Mouse (Mus musculus): ENCODE results near the gene Tceanc. TPM values are rescaled to one million over a fixed set of nuclear protein-coding genes. Genes with fewer than 3 reads are reported as not detected.

The Tceanc gene
- 12.6 and 13.7 TPM in 2 replicates for polyA plus RNA-seq (2016; fragmentation: Nextera tagmentation; extraction: Ambion mirVana)

DNA sequence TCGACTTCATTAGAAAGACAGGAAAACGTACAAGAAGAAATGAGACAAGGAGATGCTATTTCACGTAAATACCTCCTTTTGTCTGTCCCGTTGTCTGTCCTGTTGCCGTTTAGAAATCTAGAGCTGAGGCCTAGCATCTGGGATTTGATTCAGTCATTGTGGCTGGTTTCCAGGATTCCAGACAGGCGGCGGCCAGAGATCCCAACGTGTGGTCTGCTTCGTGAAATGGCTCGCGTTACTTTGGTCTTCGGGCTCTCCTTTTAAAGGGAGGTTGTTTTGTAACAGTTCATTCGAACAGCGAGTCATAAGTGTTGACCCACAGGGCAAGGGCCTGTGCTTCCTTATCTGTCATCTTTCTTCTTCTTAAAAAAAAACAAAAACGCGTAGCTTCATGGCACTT is at the start of gene Tceanc:
Gene Tceanc (minus strand): TSS at position 223 of the 400 bp plus-strand sequence.
- Histone ChIP-seq H3K4me2 (replicated peaks) (no peak within 1 kb of the TSS), H3K9ac (no peak within 1 kb of the TSS), H3K4me1 (no peaks in the 10 kb centered on the region), H3K27ac (no peak within 1 kb of the TSS), H3K9me3 (replicated peaks) (no peaks in the 10 kb centered on the region), H3K27me3 (peaks cover 13% of the 10 kb centered on the region; the same call in 1 of the 2 replicates), H3K4me3 (no peak within 1 kb of the TSS), H3K36me3 (no peaks in the 10 kb centered on the region)
- no peak for ATAC-seq (ENCODE audit: low FRiP score)
- 68% methylated on average over 16 of the region's 16 CpGs for WGBS

DNA sequence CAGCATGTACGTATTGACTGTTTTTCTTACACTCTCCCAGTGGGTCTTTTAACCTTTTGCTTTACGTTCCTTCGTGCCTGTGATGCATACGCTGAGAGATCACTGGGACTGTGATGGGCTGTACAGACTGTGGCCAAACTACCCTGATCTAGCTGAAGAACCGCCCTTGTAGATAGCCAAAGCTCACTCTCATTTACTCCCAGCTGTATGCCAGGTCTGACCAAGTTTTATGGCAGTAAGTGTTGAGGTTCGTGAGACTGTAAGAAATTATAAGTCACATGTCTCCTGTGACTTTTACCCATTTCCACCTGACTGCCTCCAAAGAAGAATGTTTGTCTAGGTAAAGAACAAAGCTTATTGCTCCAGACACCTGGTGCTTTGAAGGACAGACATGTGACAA is 47.6 kb upstream of the Tceanc start:
- Histone ChIP-seq H3K4me2 (replicated peaks) (no peak overlapping the region), H3K9me3 (replicated peaks) (no peaks in the 10 kb centered on the region), H3K27ac (no peak overlapping the region), H3K4me3 (no peak overlapping the region), H3K4me1 (no peaks in the 10 kb centered on the region), H3K36me3 (no peaks in the 10 kb centered on the region), H3K27me3 (peaks cover 9% of the 10 kb centered on the region; the same call in 1 of the 2 replicates), H3K9ac (no peak overlapping the region)
- ATAC-seq (ENCODE audit: low FRiP score), result no peak
- WGBS, result 90% methylated on average over 6 of the region's 6 CpGs

DNA sequence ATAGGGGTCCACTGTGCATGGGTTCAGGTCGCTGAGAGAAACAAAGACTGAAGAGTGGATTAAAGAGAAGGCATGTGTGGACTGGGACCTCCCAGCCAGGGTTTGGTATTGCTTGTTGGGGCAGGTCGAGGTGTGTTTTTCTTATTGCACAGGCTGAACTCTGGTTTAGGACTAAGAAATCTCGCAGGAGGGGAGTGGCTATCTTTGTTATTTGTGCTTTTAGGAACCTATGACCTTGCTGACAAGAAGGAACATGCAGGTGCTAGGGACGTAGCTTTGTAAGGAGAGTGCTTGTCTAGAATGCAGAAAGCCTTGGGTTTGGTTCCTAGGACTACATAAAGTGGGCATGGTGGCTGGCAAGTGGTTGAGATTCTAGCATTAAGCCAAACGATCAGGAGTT is 47.0 kb upstream of the Tceanc start:
- Histone ChIP-seq H3K9ac (no peak overlapping the region), H3K4me2 (replicated peaks) (no peak overlapping the region), H3K36me3 (no peaks in the 10 kb centered on the region), H3K9me3 (replicated peaks) (no peaks in the 10 kb centered on the region), H3K4me3 (no peak overlapping the region), H3K27me3 (peaks cover 9% of the 10 kb centered on the region; the same call in 1 of the 2 replicates), H3K4me1 (no peaks in the 10 kb centered on the region), H3K27ac (no peak overlapping the region)
- ATAC-seq (ENCODE audit: low FRiP score), result no peak
- WGBS, result 66% methylated on average over 5 of the region's 5 CpGs

DNA sequence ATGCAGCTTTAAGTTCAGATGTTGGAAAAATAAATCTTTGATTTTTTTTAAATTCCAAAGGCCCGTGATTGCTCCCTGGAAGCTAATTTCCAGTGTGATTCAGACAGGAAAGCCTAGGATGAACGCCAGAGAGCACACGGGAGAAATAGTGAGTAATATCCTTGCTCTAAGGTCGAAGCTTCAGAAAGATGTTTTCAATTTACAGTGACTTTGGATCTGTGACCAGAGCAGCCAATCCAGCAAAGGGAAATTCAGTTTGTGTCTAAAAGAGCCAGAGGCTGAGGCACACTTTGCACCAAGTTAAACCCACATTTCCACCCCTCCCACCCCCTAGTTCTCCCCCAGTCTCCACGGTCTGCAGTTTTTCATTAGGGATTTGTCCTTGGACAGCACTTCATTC is 46.5 kb upstream of the Tceanc start:
- no peaks in the 10 kb centered on the region for H3K36me3 ChIP-seq
- peaks cover 9% of the 10 kb centered on the region; the same call in 1 of the 2 replicates for H3K27me3 ChIP-seq
- ATAC-seq (ENCODE audit: low FRiP score), result no peak
- H3K4me1 ChIP-seq, result no peaks in the 10 kb centered on the region
- no peak overlapping the region for H3K9ac ChIP-seq
- WGBS, result 71% methylated on average over 5 of the region's 5 CpGs
- no peaks in the 10 kb centered on the region for H3K9me3 ChIP-seq (replicated peaks)
- H3K27ac ChIP-seq, result no peak overlapping the region
- H3K4me3 ChIP-seq, result no peak overlapping the region
- no peak overlapping the region for H3K4me2 ChIP-seq (replicated peaks)

DNA sequence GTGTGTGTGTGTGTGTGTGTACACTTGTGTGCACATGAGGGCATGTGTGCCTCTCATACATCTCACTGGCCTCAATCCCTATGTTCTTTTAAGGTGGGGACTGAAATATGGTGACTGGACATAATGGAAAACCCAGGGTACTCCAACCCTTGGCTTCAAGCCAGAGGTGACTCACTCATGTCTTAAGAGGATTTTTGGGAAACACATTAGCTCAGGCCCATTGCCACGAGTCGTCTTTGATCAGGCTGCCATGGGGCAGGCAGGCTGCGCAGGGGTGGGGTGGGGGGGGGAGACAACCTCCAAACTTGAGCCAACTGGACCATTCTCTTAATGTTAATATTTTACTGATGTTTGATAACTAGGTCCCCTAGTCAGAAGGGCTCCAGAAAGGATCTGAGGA is 41.0 kb upstream of the Tceanc start:
- no peak for ATAC-seq (ENCODE audit: low FRiP score)

DNA sequence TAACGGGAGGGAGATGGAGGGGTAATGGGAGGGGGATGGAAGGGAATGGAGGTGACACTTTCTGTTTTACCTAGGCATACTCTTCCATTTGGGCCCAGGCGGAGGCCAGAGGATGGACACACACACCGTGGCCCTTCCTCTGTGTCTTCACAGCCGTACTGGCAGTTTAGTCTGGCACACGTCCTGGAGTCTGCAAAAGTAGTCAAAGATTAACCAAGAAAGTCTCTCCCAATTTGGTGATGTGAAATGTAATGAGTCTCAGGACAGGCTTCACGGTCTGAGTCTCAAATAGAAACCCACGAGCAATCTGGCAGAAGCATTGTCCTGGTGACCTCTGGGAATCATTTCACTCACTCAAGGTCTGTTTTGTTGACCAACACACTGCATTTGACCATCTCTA is 34.0 kb upstream of the Tceanc start:
- Histone ChIP-seq H3K9me3 (replicated peaks) (no peaks in the 10 kb centered on the region), H3K4me3 (no peak overlapping the region), H3K36me3 (no peaks in the 10 kb centered on the region), H3K27ac (no peak overlapping the region), H3K4me2 (replicated peaks) (no peak overlapping the region), H3K9ac (no peak overlapping the region), H3K27me3 (peaks cover 12% of the 10 kb centered on the region), H3K4me1 (no peaks in the 10 kb centered on the region)
- no peak for ATAC-seq (ENCODE audit: low FRiP score)
- 84% methylated on average over 7 of the region's 7 CpGs for WGBS

More for the DNA sequence above, 41.0 kb upstream of the Tceanc start:
- Histone ChIP-seq H3K4me3 (no peak overlapping the region), H3K9me3 (replicated peaks) (no peaks in the 10 kb centered on the region), H3K27ac (no peak overlapping the region), H3K27me3 (peaks cover 7% of the 10 kb centered on the region; the same call in 1 of the 2 replicates), H3K9ac (no peak overlapping the region), H3K4me2 (replicated peaks) (no peak overlapping the region), H3K36me3 (no peaks in the 10 kb centered on the region), H3K4me1 (no peaks in the 10 kb centered on the region)
- 78% methylated on average over 3 of the region's 3 CpGs for WGBS

DNA sequence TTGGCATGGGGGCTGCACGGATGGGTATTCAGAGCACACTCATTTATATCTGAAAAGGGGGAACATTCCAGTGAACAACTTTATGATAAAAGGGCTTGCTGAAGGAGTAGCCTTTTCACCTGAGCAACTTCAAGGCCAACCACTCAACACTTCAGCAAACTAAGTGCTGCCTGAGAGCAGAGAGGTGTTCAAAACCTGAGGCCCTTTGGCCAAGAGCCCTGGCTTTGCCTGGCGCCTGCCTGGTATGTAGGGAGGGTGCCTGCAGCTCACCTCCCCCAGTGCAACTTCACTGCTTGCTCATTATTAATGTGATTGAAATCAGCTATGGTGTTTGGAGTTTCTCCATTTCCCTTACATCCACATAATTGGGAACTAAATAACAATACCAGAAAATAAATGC is 28.1 kb upstream of the Tceanc start:
- Histone ChIP-seq H3K9me3 (replicated peaks) (no peaks in the 10 kb centered on the region), H3K27ac (no peak overlapping the region), H3K27me3 (peaks cover 11% of the 10 kb centered on the region), H3K36me3 (no peaks in the 10 kb centered on the region), H3K4me1 (no peaks in the 10 kb centered on the region), H3K4me2 (replicated peaks) (no peak overlapping the region), H3K4me3 (no peak overlapping the region), H3K9ac (no peak overlapping the region)
- 90% methylated on average over 2 of the region's 2 CpGs for WGBS
- ATAC-seq (ENCODE audit: low FRiP score), result no peak

DNA sequence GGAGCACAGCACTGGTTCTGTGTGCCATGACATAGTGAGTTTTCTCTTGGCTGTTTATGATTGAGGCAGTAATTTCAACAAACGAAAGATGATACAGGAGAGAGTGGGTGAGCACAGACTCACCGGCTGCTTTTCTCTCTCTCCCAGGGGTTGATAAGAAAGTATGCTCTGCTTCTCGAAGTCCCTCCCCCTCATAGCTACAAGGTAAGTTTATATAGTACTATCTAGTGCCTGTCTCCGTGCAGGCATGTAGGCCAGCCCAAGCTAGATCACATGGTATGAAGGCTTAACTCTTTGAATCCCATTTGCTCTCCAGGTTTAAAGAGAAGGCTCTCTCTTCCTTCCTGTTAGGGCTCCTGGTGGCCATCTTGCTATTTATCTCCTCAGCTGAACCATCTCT is 16.8 kb upstream of the Tceanc start:
- H3K4me2 ChIP-seq (replicated peaks), result no peak overlapping the region
- 70% methylated on average over 4 of the region's 4 CpGs for WGBS
- ATAC-seq (ENCODE audit: low FRiP score), result no peak
- no peak overlapping the region for H3K4me3 ChIP-seq
- no peaks in the 10 kb centered on the region for H3K36me3 ChIP-seq
- peaks cover 10% of the 10 kb centered on the region for H3K27me3 ChIP-seq
- no peaks in the 10 kb centered on the region for H3K9me3 ChIP-seq (replicated peaks)
- no peak overlapping the region for H3K9ac ChIP-seq
- H3K27ac ChIP-seq, result no peak overlapping the region
- no peaks in the 10 kb centered on the region for H3K4me1 ChIP-seq

DNA sequence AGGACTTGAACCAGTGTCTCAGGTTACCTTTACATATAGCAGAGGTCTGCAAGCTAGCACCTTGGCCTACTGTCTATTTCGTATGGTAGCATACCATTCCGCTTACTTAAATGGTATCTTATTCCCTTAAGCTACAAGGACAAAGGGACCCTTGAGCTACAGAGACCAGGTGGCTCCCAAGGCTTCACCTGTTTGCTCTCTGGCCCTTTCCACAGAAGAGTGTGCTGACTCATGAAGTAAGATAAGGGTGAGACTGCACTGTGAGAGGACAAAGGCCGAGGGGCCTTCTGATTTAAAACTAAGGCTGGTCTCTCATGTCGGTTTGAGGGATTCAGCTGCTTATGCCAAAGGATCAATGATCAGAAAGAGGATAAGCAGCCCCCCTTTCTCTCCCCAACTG is 15.1 kb upstream of the Tceanc start:
- H3K9ac ChIP-seq, result no peak overlapping the region
- peaks cover 4% of the 10 kb centered on the region; the same call in 1 of the 2 replicates for H3K27me3 ChIP-seq
- H3K4me2 ChIP-seq (replicated peaks), result no peak overlapping the region
- no peaks in the 10 kb centered on the region for H3K4me1 ChIP-seq
- H3K4me3 ChIP-seq, result no peak overlapping the region
- no peak for ATAC-seq (ENCODE audit: low FRiP score)
- H3K9me3 ChIP-seq (replicated peaks), result no peaks in the 10 kb centered on the region
- H3K27ac ChIP-seq, result no peak overlapping the region
- 83% methylated on average over 4 of the region's 4 CpGs for WGBS
- no peaks in the 10 kb centered on the region for H3K36me3 ChIP-seq

DNA sequence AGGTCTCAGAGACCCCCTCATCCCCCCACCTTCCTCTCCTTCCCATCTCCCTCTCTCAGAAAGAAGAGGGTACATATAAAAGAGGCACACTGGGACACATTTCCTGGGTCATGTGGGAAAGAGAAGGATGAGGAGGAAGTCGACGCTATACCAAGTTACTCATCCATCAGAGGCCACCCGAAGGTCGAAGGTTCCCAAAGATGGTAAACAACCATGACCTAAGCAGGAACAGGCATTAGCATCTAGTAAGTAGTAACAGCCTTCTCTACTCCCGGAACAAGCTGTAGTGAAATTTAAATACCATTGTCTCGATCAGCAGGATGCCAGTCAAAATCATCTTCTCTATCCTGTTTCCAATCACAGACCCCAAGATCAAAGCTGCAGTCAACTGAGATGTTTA is 13.3 kb upstream of the Tceanc start:
- 46% methylated on average over 6 of the region's 6 CpGs for WGBS

DNA sequence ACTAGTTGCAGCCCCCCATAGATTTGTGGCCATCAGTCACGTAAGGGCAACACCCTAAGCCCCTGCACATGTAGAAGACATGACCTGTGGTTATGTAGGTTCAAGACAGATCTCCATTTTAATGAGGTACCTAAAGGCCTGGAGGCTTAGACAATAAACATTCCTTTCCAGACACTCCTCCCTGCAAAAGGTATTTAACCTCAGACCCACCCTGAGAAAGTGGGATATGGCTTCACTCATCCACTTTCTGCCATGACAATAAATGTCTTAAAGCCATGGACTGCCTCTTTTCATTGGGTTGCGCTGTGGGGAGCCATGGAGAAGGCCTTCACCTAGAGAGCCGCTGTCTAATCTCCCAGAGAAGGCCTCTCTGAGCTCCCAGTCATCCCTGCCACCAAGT is 9.8 kb upstream of the Tceanc start:
- H3K4me2 ChIP-seq (replicated peaks), result no peak overlapping the region
- H3K4me1 ChIP-seq, result no peaks in the 10 kb centered on the region
- no peaks in the 10 kb centered on the region for H3K36me3 ChIP-seq
- WGBS, result 79% methylated on average over 3 of the region's 3 CpGs
- no peak overlapping the region for H3K4me3 ChIP-seq
- H3K27me3 ChIP-seq, result peaks cover 3% of the 10 kb centered on the region; the same call in 1 of the 2 replicates
- no peaks in the 10 kb centered on the region for H3K9me3 ChIP-seq (replicated peaks)
- H3K9ac ChIP-seq, result no peak overlapping the region
- H3K27ac ChIP-seq, result no peak overlapping the region
- no peak for ATAC-seq (ENCODE audit: low FRiP score)

More for the DNA sequence above, 13.3 kb upstream of the Tceanc start:
- Histone ChIP-seq H3K27me3 (peaks cover 3% of the 10 kb centered on the region; the same call in 1 of the 2 replicates), H3K27ac (no peak overlapping the region), H3K4me1 (no peaks in the 10 kb centered on the region), H3K4me3 (no peak overlapping the region), H3K9ac (no peak overlapping the region), H3K36me3 (no peaks in the 10 kb centered on the region), H3K4me2 (replicated peaks) (no peak overlapping the region), H3K9me3 (replicated peaks) (no peaks in the 10 kb centered on the region)
- ATAC-seq (ENCODE audit: low FRiP score), result no peak

DNA sequence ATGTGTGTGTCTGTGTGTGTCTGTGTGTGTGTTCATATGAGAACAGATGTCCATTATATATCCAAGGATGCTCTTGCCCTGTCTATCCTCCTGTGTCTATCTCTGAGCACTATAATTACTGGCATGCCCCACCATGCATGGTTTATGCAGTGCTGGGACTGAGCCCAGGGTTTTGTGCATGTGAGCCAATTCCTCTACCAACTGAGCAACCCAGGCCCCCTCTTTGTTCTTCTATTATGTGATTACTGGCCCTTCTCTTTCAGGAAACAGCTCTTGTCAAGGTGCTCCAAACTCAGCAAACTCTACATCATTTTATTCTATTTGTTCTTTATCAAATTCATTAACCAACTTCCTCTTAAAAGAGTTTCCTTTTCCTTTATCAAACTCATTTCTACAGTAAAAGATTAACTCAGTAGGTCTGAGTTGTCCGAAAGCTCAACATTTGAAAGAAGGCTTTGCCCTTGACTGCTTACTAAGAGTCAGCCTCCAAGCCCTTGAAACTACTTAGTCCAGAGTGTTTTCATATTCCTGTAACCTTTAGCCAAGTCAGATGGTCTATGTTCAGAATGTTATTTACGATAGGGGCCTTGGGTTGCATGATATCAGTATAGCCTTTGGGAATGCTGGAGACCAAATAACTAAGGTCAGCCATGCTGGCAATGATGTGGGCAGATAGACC is 7.4 kb upstream of the Tceanc start:
- no peak overlapping the region for H3K4me3 ChIP-seq
- WGBS, result 97% methylated on average over 2 of the region's 2 CpGs
- no peaks in the 10 kb centered on the region for H3K36me3 ChIP-seq

DNA sequence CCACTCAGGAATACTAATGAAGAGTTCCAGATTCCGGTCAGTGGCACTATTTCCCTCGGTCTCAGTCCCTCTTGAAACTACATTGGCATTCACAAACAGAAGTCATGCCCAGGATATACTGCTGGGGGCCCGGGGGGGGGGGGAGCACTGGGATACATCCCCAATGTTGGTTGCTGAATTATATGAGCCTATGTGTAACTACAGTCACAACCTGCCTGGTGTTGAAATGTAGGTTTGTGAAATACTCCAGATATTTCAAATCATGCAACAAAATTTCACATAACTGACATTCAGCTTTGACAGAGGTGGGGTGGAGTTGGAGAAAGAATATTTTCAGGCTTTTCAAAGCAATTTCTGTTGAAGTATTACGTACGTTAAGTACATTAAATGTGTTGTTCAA is 2.4 kb upstream of the Tceanc start:
- Histone ChIP-seq H3K4me3 (no peak overlapping the region), H3K27ac (no peak overlapping the region), H3K9me3 (replicated peaks) (no peaks in the 10 kb centered on the region), H3K36me3 (no peaks in the 10 kb centered on the region), H3K4me2 (replicated peaks) (no peak overlapping the region), H3K27me3 (peaks cover 9% of the 10 kb centered on the region; the same call in 1 of the 2 replicates), H3K4me1 (no peaks in the 10 kb centered on the region), H3K9ac (no peak overlapping the region)
- no peak for ATAC-seq (ENCODE audit: low FRiP score)
- 77% methylated on average over 5 of the region's 5 CpGs for WGBS

More for the DNA sequence above, 7.4 kb upstream of the Tceanc start:
- no peaks in the 10 kb centered on the region for H3K9me3 ChIP-seq (replicated peaks)
- peaks cover 3% of the 10 kb centered on the region; the same call in 1 of the 2 replicates for H3K27me3 ChIP-seq
- no peak overlapping the region for H3K4me2 ChIP-seq (replicated peaks)
- H3K27ac ChIP-seq, result no peak overlapping the region
- H3K4me1 ChIP-seq, result no peaks in the 10 kb centered on the region
- no peak for ATAC-seq (ENCODE audit: low FRiP score)
- H3K9ac ChIP-seq, result no peak overlapping the region
